Mouse (Mus musculus) embryo, embryonic 11 days (tissue): Measurements from ENCODE around the gene Chmp6.

Experiments
- DNase-seq: peaks from one replicate; pipeline ENCODE4 v3.0.0-alpha.2; 2015

Gene Chmp6

DNA sequence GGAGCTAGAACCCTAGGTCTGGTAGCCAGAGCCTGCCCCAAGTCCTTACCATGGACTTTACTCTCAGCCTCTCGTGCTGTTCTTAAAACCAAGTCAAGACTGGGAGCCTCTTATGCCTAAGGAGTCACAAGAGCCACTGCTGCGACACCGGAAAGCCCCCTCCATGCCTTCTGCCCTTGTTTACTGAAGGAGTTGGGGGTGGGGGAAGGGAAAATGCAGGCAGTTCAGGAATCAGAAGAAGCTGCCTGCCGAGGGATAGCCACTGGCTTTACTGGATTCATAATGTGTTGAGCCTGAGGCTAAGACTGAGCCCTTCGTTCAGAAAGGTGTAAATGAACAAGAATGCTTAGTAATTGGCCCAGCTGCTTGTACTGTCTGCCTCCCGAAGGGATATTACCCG lies 396 bp upstream of the Chmp6 start:
- peak; percentile 42 for DNase-seq

GRCm38 (mm10) chr11:119913935-119914314 lies 684 bp downstream of the Chmp6 start:
- no peak for DNase-seq

DNA sequence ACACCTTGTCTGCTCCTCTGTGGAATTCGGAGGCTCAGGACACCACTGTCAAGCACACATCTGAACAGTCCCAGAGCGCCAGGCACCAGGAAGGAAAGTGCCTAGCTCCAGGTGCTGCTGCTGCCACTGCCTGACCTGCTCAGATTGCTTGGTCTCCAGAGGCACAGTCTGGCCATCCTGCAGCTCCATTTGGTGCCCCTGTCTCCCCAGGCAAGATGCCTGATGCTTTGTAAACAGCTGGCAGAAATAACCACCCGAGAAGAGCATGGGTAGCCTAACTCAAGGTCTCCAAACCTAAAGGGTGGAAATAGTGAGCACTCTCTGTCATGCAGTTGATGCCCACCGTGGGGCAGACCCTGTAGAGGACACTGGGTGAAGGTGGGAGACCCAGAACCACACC lies 1.1 kb downstream of the Chmp6 start:
- DNase-seq, result no peak

DNA sequence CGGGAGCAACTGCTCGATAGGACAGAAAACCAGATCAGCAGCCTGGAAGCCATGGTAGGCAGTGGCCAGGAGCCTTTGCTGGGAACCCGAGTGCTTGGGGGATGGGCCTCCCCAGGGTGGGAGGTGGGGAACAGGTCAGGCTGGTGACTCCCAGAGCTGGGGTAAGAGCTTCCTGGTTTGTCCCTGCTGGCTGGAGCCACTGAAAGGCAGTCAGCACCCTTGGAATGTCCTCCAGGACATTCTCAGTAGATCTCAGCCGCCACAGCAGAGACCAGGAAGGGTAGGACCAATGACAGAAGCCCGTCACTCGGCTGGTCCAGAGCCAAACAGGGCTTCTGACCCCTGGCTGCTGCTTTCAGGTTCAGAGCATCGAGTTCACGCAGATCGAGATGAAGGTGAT lies 2.4 kb downstream of the Chmp6 start:
- DNase-seq, result no peak

- no peak for DNase-seq
These were observed 3.0 kb downstream of the Chmp6 start for GRCm38 (mm10) chr11:119916102-119916790.

GRCm38 (mm10) chr11:119916834-119917469 lies 3.7 kb downstream of the Chmp6 start:
- DNase-seq, result no peak

- DNase-seq, result no peak
These were observed 5.3 kb downstream of the Chmp6 start for GRCm38 (mm10) chr11:119918521-119918920.

DNA sequence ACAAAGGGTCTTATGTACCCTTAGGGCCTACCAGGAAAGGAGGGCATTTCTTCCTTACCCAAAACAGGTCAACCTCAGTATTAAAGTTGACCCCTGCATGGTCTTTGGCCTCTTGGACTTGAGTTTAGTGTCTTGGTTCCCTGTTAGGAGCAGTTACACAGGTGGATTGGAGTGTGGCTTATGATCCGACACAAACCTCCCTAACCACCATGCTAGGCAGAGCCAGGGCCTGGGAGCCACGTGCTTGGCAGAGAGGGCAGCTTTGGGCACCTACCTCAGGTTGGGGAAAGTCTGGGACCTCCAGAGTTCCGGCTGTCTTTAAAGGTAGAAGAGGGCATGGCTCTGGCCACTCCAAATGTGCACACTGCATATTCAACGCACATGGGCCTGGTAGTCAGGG lies 6.2 kb downstream of the Chmp6 start:
- DNase-seq, result no peak

DNA sequence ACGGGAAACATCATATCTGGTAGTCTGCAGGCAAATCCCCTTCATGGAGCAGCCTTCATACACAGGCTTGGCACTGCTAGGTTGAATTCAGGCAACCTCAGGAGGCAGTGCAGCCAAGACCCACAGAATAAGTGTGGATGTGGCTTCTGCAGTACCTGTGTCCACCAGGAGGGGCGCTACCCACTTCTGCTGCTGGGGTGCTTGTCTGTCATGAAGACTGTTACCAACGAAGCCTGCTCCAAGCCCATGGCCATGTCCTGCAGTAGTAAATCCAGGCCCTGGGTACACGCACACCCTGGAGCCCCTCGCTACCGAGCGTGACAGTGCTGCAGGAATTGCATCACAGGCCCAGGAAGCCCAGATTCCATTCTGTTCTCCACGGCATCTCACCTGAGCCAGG lies 6.7 kb downstream of the Chmp6 start:
- peak; percentile 54 for DNase-seq

GRCm38 (mm10) chr11:119920668-119921067 lies 7.4 kb downstream of the Chmp6 start:
- no peak for DNase-seq

DNA sequence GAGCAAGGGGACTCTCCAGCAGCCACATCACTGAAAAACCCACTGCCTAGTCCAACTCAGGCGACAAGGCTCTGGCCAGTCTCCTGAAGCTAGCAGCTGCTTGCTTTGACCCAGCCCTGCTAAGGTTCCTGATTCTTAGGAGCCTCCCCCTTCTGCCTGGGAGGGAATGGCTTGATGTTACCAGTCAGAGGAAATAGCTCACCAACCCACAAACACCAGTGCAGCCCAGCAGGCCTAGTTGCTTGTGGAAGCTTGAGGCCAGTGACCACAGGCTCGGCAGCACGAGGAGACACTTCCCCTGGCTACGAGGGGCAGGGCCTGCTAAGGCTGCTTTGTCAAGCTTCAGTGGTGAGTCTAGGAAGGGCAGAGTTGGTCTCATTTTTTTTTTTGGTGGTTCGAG lies 11.9 kb downstream of the Chmp6 start:
- no peak for DNase-seq

- DNase-seq, result no peak
These were observed 13.5 kb downstream of the Chmp6 start for GRCm38 (mm10) chr11:119926762-119927161.

- no peak for DNase-seq
These were observed 14.9 kb downstream of the Chmp6 start for GRCm38 (mm10) chr11:119928023-119928681.

DNA sequence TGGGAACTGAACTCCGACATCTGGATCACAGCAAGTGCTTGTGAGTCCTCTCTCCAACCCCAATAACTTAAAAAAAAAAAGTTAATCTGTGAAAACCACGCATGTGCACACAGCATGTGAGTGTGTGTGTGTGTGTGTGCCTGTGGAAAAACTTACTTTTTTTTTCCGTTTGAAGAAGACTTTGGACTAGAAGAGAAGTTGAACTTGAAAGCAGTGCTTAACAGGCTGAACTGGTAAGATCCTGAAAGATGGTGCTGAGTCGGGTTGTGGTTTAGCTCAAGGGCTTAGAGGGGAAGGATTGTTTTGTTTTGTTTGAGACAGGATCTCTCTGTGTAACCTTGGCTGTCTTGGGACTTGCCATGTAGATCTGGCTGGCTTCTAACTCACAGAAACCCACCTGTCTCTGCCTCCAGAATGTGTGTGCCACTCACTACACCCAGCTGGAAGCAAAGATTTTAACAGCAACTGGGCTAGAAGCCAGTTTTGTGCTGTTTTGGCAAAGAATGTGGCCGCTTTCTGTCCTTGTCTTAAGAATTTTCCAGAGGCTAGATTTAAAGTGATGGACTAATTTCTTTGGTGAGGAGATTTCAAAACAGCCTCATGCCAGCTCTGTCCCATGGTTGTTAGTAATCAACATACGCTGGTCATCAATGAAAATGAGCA lies 16.5 kb downstream of the Chmp6 start:
- DNase-seq, result no peak

- DNase-seq, result no peak
These were observed 18.6 kb downstream of the Chmp6 start for GRCm38 (mm10) chr11:119931809-119932208.

DNA sequence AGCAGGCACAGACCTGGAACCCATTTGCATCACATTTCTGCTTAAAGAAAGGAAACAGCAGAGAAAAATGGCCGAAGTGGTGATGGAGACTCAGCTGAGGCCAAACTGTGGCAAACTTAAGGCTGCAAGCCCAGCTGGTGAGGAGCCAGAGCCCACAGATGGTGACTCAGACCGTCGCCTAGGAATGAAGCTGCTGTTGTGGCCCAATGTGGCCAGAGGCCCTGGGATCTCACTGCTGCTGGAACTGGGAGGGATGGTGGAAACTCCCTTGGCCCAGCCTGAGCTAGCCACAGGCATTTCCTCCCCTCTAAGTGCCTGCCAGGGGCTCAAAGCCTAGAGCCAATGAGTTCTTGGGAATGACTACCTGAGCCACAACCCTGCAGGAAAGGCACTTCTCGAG lies 19.9 kb downstream of the Chmp6 start:
- DNase-seq, result no peak

GRCm38 (mm10) chr11:119933819-119934583 lies 20.8 kb downstream of the Chmp6 start:
- DNase-seq, result no peak

- no peak for DNase-seq
These were observed 21.5 kb downstream of the Chmp6 start for GRCm38 (mm10) chr11:119934773-119935172.

- DNase-seq, result peak; percentile 79
These were observed 22.2 kb downstream of the Chmp6 start for GRCm38 (mm10) chr11:119935457-119935856.

DNA sequence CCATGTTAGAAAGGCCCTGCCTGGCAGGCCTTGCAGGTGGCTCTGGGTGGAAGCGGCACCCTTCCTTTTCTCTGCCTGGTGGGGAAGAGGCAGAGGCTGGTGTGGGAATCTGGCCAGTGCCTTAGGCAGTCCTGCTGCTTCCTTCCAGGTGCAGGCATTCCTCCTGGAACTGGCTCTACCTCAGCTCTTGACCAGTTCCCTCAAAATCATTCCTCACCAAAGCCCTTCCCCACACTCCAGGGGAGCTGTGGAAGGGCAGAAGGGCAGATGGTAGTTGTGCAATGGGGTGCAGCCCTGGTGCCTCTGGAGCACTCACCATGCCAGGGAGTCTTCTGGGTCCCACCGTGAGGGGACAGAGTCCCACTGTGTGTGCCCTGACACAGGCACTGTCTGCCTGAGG lies 23.2 kb downstream of the Chmp6 start:
- DNase-seq, result no peak

GRCm38 (mm10) chr11:119937216-119937615 lies 24.0 kb downstream of the Chmp6 start:
- no peak for DNase-seq

DNA sequence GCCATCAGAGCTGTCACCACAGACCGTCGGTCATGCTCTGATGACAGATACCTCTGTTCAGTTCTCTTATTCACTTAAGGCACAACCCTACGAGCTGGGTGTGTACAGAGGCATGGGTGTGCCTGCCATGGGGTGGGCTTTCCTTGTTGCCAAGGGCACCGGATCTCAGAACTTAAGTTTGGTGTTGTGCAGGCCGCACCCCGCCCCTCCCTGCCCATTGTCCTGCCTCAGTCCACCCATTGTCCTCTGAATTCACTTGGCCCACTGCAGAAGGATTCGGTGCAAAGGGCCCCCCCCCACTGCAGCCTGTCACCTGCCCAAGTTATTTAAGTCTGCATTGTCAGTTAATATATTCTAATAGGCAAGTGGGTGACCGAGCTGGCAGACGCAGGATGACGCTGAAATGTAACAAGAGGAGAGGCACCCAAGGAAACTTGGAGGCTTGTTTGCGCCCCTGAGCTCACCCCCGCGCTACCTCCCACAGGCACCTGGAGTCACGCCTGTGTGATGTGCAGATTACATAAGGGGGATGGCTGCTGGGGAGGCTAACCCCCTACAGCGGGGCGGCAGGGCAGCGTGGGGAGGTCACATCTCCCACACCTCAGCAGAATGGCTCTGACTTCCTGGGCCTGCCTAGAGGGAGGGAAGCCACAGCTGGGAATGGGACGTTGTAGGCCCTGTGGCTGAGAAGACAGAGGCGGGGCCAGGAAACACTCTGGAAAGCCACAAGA lies 24.7 kb downstream of the Chmp6 start:
- DNase-seq, result no peak
